Mouse (Mus musculus) myocyte (in vitro differentiated cells): Measurements from ENCODE around the gene Stk16.

ENCODE experiments used
- E2F4 ChIP-seq: IDR thresholded peaks from one replicate; pipeline ENCODE4 v1.6.1; 2011; ENCODE audit warnings: mild to moderate bottlenecking, control low read depth, moderate library complexity; ENCODE audit not compliant: insufficient read depth
- MAX ChIP-seq: IDR thresholded peaks from one replicate; pipeline ENCODE4 v1.6.1; 2011; ENCODE audit warnings: low read depth, mild to moderate bottlenecking, control low read depth
- POLR2A ChIP-seq: IDR thresholded peaks from one replicate; pipeline ENCODE4 v1.6.1; 2011; ENCODE audit warnings: low read depth, mild to moderate bottlenecking, control low read depth, moderate library complexity; ENCODE audit not compliant: insufficient read length
- POLR2AphosphoS2 ChIP-seq: IDR thresholded peaks from one replicate; pipeline ENCODE4 v1.6.1; 2011; ENCODE audit warnings: low read depth, control low read depth; ENCODE audit not compliant: insufficient read length
- TCF3 ChIP-seq: IDR thresholded peaks from one replicate; pipeline ENCODE4 v1.6.1; 2011; ENCODE audit warnings: low read depth, control low read depth; ENCODE audit not compliant: insufficient read length
- USF1 ChIP-seq: IDR thresholded peaks from one replicate; pipeline ENCODE4 v1.6.1; 2011; ENCODE audit warnings: low read depth, mild to moderate bottlenecking, control low read depth, moderate library complexity

DNA sequence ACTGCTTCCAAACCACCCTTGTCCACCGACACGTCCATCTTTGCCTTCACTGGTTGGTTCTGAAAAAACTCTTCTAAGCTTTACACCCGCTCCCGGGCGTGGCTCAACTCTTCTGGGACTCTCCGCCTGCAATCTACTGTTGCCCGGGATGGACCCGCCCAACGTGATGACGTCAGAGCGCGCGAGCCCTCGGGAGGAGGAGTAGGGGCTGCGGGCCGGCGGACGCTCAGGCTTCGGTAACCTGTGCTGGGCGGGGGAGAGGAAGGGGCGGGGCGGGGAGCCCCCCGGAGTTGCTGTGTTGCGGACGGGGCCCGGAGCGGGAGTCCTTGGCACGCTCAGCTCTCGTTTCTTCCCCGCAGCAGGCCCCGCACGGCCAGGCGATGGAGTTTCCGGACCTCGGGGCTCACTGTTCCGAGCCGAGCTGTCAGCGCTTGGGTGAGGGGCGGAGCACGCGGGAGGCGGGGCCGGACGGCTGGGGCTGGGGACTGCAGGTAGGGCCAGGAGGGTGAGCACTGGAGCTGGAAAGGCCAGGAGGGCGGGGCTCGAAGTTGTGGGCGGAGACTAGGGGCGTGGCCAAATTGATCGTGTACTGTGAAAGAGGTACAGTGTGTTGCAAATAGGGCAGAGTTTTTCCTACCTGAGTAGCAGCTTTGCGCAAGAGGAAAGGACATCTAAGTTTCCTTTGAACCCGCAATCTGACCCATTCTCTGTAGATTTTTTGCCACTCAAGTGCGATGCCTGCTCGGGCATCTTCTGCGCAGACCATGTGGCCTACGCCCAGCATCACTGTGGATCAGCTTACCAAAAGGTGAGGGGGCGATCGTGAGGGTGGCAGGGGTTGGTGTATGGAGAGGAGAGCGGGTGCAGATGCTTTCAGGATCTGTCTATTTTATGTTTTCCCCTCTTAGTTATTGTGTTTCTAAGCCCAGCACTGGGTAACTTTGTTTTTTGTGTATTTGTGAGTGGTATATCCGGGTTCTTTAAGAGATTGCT, 41.9 kb upstream of the Stk16 start, which contains the start of gene Zfand2b:
- TF ChIP-seq POLR2A (peak; percentile 71), POLR2AphosphoS2 (peak; percentile 70), TCF3 (no peak), USF1 (no peak), E2F4 (no peak), MAX (no peak)
